Mouse (Mus musculus) stomach, postnatal 0 days (tissue): ENCODE results near the gene Nectin3.

Source experiments
- CTCF ChIP-seq: IDR thresholded peaks from 2 replicates; pipeline ENCODE4 v1.5.1; 2016; ENCODE audit warnings: antibody characterized with exemption, low read depth, mild to moderate bottlenecking, moderate library complexity
- EP300 ChIP-seq: optimal IDR thresholded peaks from 2 replicates; pipeline ENCODE3; 2016; ENCODE audit warnings: antibody characterized with exemption

DNA sequence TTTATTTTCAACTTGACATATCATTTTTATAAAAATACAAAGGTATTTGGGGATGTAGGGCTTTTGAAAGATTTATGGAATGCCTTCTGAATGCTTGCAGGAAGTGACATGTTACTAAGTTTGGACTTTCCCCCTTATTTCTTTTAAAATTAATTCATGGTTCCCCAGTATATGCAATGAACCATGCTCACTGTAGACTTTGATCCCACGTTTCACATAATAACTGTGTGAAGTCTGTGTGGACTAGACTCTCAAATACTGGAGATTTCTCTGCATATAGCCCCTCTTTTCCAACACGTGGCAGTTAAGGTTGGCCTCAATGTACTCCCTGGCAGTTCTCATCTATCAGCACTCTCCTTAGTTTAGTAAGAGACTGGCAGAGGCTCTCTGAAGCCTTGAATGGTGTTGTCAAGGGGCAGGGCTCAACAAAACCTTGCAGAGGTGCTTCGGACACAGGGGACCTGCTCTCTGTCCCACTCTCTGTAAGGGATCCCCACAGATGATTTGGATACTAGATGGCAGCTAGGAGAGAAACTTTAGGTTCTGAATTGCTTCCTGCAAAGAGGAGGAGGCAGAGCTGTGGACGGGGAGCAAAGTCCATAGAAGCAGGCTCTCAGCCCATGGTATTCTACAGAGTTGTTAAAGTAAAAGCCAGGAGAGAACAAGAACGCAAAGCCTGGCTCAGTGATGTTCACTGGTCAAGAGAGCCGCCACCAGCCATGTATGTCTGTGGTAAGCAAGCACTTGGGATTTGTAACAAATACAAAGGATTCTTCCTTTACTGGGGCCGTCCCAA lies 91.3 kb downstream of the Nectin3 start:
- TF ChIP-seq EP300 (no peak), CTCF (no peak)
